Mouse (Mus musculus) midbrain, embryonic 16.5 days (tissue): Measurements from ENCODE around the gene Mvd. TPM values are rescaled to one million over a fixed set of nuclear protein-coding genes. Genes with fewer than 3 reads are reported as not detected.

ENCODE experiments used
- ATAC-seq: fragments of 200-750 bp; cut with Nextera tagmentation; 2 replicates; pipeline ENCODE4 v1.8.0; 2017; ENCODE audit warnings: moderate TSS enrichment
- H3K27ac ChIP-seq: fragments of 300-500 bp; sonication (generic); 2 replicates; pipeline ENCODE4 v1.5.1; 2014; ENCODE audit warnings: mild to moderate bottlenecking, low read length, mixed read lengths
- H3K27me3 ChIP-seq: fragments of 300-500 bp; sonication (generic); 2 replicates; pipeline ENCODE4 v1.6.1; 2014; ENCODE audit warnings: low read depth, low read length, mixed read lengths; ENCODE audit not compliant: control insufficient read depth, insufficient read depth
- H3K36me3 ChIP-seq: fragments of 300-500 bp; sonication (generic); 2 replicates; pipeline ENCODE4 v1.6.1; 2014; ENCODE audit warnings: mild to moderate bottlenecking, low read length, moderate library complexity, mixed read lengths; ENCODE audit not compliant: control insufficient read depth, insufficient read depth
- H3K4me1 ChIP-seq: fragments of 300-500 bp; sonication (generic); 2 replicates; pipeline ENCODE4 v1.6.1; 2014; ENCODE audit warnings: mild to moderate bottlenecking, low read length, mixed read lengths; ENCODE audit not compliant: control insufficient read depth, insufficient read depth
- H3K4me2 ChIP-seq: fragments of 300-500 bp; sonication (generic); 2 replicates; pipeline ENCODE4 v1.6.1; 2014; ENCODE audit warnings: mild to moderate bottlenecking, low read length, mixed read lengths
- H3K4me3 ChIP-seq: fragments of 300-500 bp; sonication (generic); 2 replicates; pipeline ENCODE4 v1.5.1; 2014; ENCODE audit warnings: low read depth, mild to moderate bottlenecking, low read length, moderate library complexity, mixed read lengths
- H3K9ac ChIP-seq: fragments of 300-500 bp; sonication (generic); 2 replicates; pipeline ENCODE4 v1.6.1; 2014; ENCODE audit warnings: low read depth, low read length, mixed read lengths
- H3K9me3 ChIP-seq: fragments of 300-500 bp; sonication (generic); replicated peaks from 2 replicates; pipeline ENCODE4 v1.6.1; 2014; ENCODE audit warnings: mild to moderate bottlenecking, low read length, mixed read lengths; ENCODE audit not compliant: control insufficient read depth, poor library complexity, severe bottlenecking
- WGBS: fragments of 180-500 bp; shearing (Covaris S2); extraction: QIAGEN DNeasy Blood & Tissue Kit; methylation state at CpG from one replicate; pipeline ENCODE4 v1.1.7; 2014; 5-methylcytosine and 5-hydroxymethylcytosine counted together
- polyA plus RNA-seq: library from polyadenylated mRNA; unstranded; fragments of >200 nt; fragmentation: Nextera tagmentation; extraction: Ambion mirVana; gene quantifications from 2 replicates; pipeline ENCODE4 v1.2.1, GENCODE M21; 2015

Gene Mvd
- polyA plus RNA-seq, 1 experiment from 2014 or later = 84.6 TPM

GRCm38 (mm10) chr8:122423659-122424058 is 19.6 kb downstream of the Mvd start:
- 58% methylated on average over 5 of the region's 5 CpGs for WGBS
- no peaks in the 10 kb centered on the region for H3K36me3 ChIP-seq

GRCm38 (mm10) chr8:122423217-122423616 is 20.0 kb downstream of the Mvd start:
- WGBS = 87% methylated on average over 24 of the region's 24 CpGs
- ATAC-seq = no peak

More at GRCm38 (mm10) chr8:122423659-122424058, 19.6 kb downstream of the Mvd start:
- Histone ChIP-seq H3K27me3 (no peaks in the 10 kb centered on the region), H3K4me2 (no peak overlapping the region), H3K4me1 (no peaks in the 10 kb centered on the region), H3K9me3 (no peaks in the 10 kb centered on the region), H3K27ac (no peak overlapping the region), H3K9ac (no peak overlapping the region), H3K4me3 (no peak overlapping the region)
- ATAC-seq = no peak

GRCm38 (mm10) chr8:122421376-122422070 is 21.7 kb downstream of the Mvd start, which contains the start of gene Il17c:
Il17c (plus strand) TSS chr8:122422020.
- no peak within 1 kb of the TSS for H3K27ac ChIP-seq
- no peak within 1 kb of the TSS for H3K9ac ChIP-seq
- H3K4me3 ChIP-seq = no peak within 1 kb of the TSS
- 86% methylated on average over 14 of the region's 14 CpGs for WGBS
- H3K4me2 ChIP-seq = no peak within 1 kb of the TSS
- H3K27me3 ChIP-seq = no peaks in the 10 kb centered on the region
- no peak for ATAC-seq
- no peaks in the 10 kb centered on the region for H3K9me3 ChIP-seq
- no peaks in the 10 kb centered on the region for H3K4me1 ChIP-seq
- H3K36me3 ChIP-seq = peaks cover 5% of the 10 kb centered on the region

More at GRCm38 (mm10) chr8:122423217-122423616, 20.0 kb downstream of the Mvd start:
- H3K27me3 ChIP-seq = no peaks in the 10 kb centered on the region
- no peak overlapping the region for H3K27ac ChIP-seq
- H3K9ac ChIP-seq = no peak overlapping the region
- no peak overlapping the region for H3K4me2 ChIP-seq
- H3K4me3 ChIP-seq = no peak overlapping the region
- no peaks in the 10 kb centered on the region for H3K9me3 ChIP-seq
- no peaks in the 10 kb centered on the region for H3K36me3 ChIP-seq
- H3K4me1 ChIP-seq = no peaks in the 10 kb centered on the region

- 72% methylated on average over 9 of the region's 9 CpGs for WGBS
- H3K9ac ChIP-seq = no peak overlapping the region
- ATAC-seq = no peak
- no peaks in the 10 kb centered on the region for H3K4me1 ChIP-seq
- H3K36me3 ChIP-seq = peaks cover 7% of the 10 kb centered on the region
- no peak overlapping the region for H3K4me2 ChIP-seq
- no peak overlapping the region for H3K4me3 ChIP-seq
- no peaks in the 10 kb centered on the region for H3K27me3 ChIP-seq
- no peak overlapping the region for H3K27ac ChIP-seq
- no peaks in the 10 kb centered on the region for H3K9me3 ChIP-seq
Observed at GRCm38 (mm10) chr8:122419881-122420555, 23.2 kb downstream of the Mvd start.

- peaks cover 43% of the 10 kb centered on the region for H3K36me3 ChIP-seq
- H3K4me1 ChIP-seq = no peaks in the 10 kb centered on the region
- no peaks in the 10 kb centered on the region for H3K9me3 ChIP-seq
- 89% methylated on average over 6 of the region's 6 CpGs for WGBS
- no peak overlapping the region for H3K4me3 ChIP-seq
- H3K27me3 ChIP-seq = no peaks in the 10 kb centered on the region
- no peak overlapping the region for H3K9ac ChIP-seq
- ATAC-seq = no peak
- H3K27ac ChIP-seq = no peak overlapping the region
- H3K4me2 ChIP-seq = no peak overlapping the region
Observed at GRCm38 (mm10) chr8:122415554-122415953, 27.7 kb downstream of the Mvd start.

- Histone ChIP-seq H3K27me3 (no peaks in the 10 kb centered on the region), H3K36me3 (peaks cover 53% of the 10 kb centered on the region), H3K9me3 (no peaks in the 10 kb centered on the region), H3K9ac (no peak overlapping the region), H3K27ac (no peak overlapping the region), H3K4me2 (no peak overlapping the region), H3K4me1 (no peaks in the 10 kb centered on the region), H3K4me3 (no peak overlapping the region)
- WGBS = 85% methylated on average over 9 of the region's 9 CpGs
- no peak for ATAC-seq
Observed at GRCm38 (mm10) chr8:122414311-122414710, 28.9 kb downstream of the Mvd start.

GRCm38 (mm10) chr8:122407678-122408077 is 35.5 kb downstream of the Mvd start:
- peaks cover 70% of the 10 kb centered on the region for H3K36me3 ChIP-seq
- H3K9ac ChIP-seq = no peak overlapping the region
- 94% methylated on average over 7 of the region's 7 CpGs for WGBS
- H3K4me2 ChIP-seq = no peak overlapping the region
- no peaks in the 10 kb centered on the region for H3K27me3 ChIP-seq
- no peak overlapping the region for H3K27ac ChIP-seq
- no peaks in the 10 kb centered on the region for H3K9me3 ChIP-seq
- ATAC-seq = no peak
- no peak overlapping the region for H3K4me3 ChIP-seq
- no peaks in the 10 kb centered on the region for H3K4me1 ChIP-seq

GRCm38 (mm10) chr8:122405146-122405805 is 37.9 kb downstream of the Mvd start:
- Histone ChIP-seq H3K4me3 (no peak overlapping the region), H3K27ac (no peak overlapping the region), H3K4me1 (no peaks in the 10 kb centered on the region), H3K9me3 (no peaks in the 10 kb centered on the region), H3K36me3 (peaks cover 62% of the 10 kb centered on the region), H3K9ac (no peak overlapping the region), H3K4me2 (no peak overlapping the region), H3K27me3 (no peaks in the 10 kb centered on the region)
- WGBS = 90% methylated on average over 9 of the region's 9 CpGs
- no peak for ATAC-seq

GRCm38 (mm10) chr8:122398186-122398585 is 45.0 kb downstream of the Mvd start:
- no peaks in the 10 kb centered on the region for H3K27me3 ChIP-seq
- no peak for ATAC-seq
- H3K4me1 ChIP-seq = no peaks in the 10 kb centered on the region
- H3K9me3 ChIP-seq = no peaks in the 10 kb centered on the region
- H3K27ac ChIP-seq = no peak overlapping the region
- no peak overlapping the region for H3K9ac ChIP-seq
- no peak overlapping the region for H3K4me2 ChIP-seq
- 95% methylated on average over 9 of the region's 9 CpGs for WGBS
- no peak overlapping the region for H3K4me3 ChIP-seq
- H3K36me3 ChIP-seq = peaks cover 35% of the 10 kb centered on the region
